Mouse (Mus musculus) lung, embryonic 14.5 days (tissue): ENCODE data around the gene 1700010B08Rik. TPM values are rescaled to one million over a fixed set of nuclear protein-coding genes. Genes with fewer than 3 reads are reported as not detected.
"Not testable (repeated sequence)": the region's sequence is repeated elsewhere in the genome, so short reads cannot be mapped to it uniquely, and the experiment has no call there.

Experiments
- ATAC-seq: fragments of 200-750 bp; cut with Nextera tagmentation; 2 replicates; pipeline ENCODE4 v1.8.0; 2017; ENCODE audit warnings: mild to moderate bottlenecking, moderate TSS enrichment, moderate library complexity; ENCODE audit not compliant: insufficient read depth
- DNase-seq: peaks from one replicate; pipeline ENCODE4 v3.0.0-alpha.2; 2015
- H3K27ac ChIP-seq: fragments of 300-500 bp; sonication (generic); 2 replicates; pipeline ENCODE4 v1.5.1; 2014; ENCODE audit warnings: low read depth, mild to moderate bottlenecking, moderate library complexity
- H3K27me3 ChIP-seq: fragments of 300-500 bp; sonication (generic); 2 replicates; pipeline ENCODE4 v1.6.1; 2014; ENCODE audit warnings: low read length, control low read depth; ENCODE audit not compliant: insufficient read depth
- H3K36me3 ChIP-seq: fragments of 300-500 bp; sonication (generic); 2 replicates; pipeline ENCODE4 v1.6.1; 2014; ENCODE audit warnings: control low read depth; ENCODE audit not compliant: insufficient read depth
- H3K4me1 ChIP-seq: fragments of 300-500 bp; sonication (generic); 2 replicates; pipeline ENCODE4 v1.6.1; 2014; ENCODE audit warnings: antibody characterized with exemption, control low read depth; ENCODE audit not compliant: insufficient read depth
- H3K4me2 ChIP-seq: fragments of 300-500 bp; sonication (generic); 2 replicates; pipeline ENCODE4 v1.6.1; 2014; ENCODE audit warnings: mild to moderate bottlenecking
- H3K4me3 ChIP-seq: fragments of 300-500 bp; sonication (generic); 2 replicates; pipeline ENCODE4 v1.5.1; 2014; ENCODE audit warnings: low read depth, low read length
- H3K9ac ChIP-seq: fragments of 300-500 bp; sonication (generic); 2 replicates; pipeline ENCODE4 v1.6.1; 2014
- H3K9me3 ChIP-seq: fragments of 300-500 bp; sonication (generic); 2 replicates; pipeline ENCODE4 v1.6.1; 2016; ENCODE audit warnings: low read depth, low read length, control low read depth
- CTCF ChIP-seq: IDR thresholded peaks from 2 replicates; pipeline ENCODE4 v1.5.1; 2016; ENCODE audit warnings: antibody characterized with exemption, low read depth
- WGBS: fragments of 180-500 bp; shearing (Covaris S2); extraction: QIAGEN DNeasy Blood & Tissue Kit; methylation state at CpG from one replicate; pipeline ENCODE4 v1.1.7; 2014; 5-methylcytosine and 5-hydroxymethylcytosine counted together
- polyA plus RNA-seq: library from polyadenylated mRNA; unstranded; fragments of >200 nt; fragmentation: Nextera tagmentation; extraction: Ambion mirVana; gene quantifications from 2 replicates; pipeline ENCODE4 v1.2.1, GENCODE M21; 2014

The 1700010B08Rik gene
- polyA plus RNA-seq, result not detected in 2 replicates

DNA sequence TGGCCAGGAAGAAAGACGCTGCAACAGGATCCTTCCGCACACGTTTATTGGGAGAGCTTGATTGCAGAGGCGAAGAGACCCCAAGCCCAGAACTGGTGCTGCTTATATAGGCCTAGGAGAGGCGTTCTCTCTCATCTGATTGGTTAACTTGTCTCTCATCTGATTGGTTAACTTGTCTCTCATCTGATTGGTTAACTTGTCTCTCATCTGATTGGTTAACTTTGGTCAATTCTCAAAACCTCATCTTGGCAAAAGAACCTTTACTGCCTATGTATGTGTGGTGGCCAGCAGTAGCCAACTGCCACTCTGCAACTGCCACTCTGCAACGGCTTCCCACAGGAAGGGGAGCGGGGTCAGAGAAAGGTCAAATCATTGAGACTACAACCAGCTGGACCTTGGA is at the start of gene 1700010B08Rik:
1700010B08Rik (plus strand) TSS at position 301 of the 400 bp plus-strand sequence.
- not testable (repeated sequence) for DNase-seq, ATAC-seq, H3K4me3 ChIP-seq, H3K4me1 ChIP-seq, H3K9me3 ChIP-seq, H3K27me3 ChIP-seq, H3K4me2 ChIP-seq, H3K27ac ChIP-seq, H3K9ac ChIP-seq, H3K36me3 ChIP-seq
- WGBS, result 82% methylated on average over 6 of the region's 7 CpGs

DNA sequence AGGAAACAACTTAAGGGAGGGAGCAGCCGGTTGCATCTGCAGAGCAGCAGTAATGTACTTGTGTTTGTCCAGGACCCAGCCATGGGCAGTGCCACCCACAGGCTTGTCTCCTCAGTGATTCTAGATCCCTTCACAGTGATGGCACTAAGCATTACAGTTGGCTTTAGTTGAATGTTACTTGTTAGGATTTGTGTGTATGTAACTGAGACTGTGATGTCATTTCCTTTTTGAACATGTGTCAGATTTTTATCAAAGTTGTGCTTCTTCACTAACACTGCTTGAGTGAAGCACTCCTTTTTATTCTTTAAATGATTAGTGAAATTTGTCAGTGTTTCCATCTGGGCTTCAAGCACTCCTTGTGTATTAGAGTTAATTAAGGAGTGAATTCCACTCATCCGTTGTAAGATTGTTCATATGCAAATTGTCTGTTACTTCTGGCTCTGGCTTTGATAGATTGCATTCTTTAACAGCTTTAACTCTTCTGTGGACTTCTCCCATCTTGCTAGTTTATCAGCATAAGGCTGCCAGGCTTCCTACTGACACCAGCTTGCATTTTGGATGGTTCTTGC is 46.8 kb upstream of the 1700010B08Rik start:
- DNase-seq (no peak), ATAC-seq (no peak)
- Histone ChIP-seq H3K4me2 (no peak overlapping the region), H3K27ac (no peak overlapping the region), H3K4me3 (no peak overlapping the region), H3K9me3 (no peaks in the 10 kb centered on the region), H3K36me3 (0 out of 2 replicates have a peak, but pooled peaks cover 16% of the 10 kb centered on the region), H3K9ac (no peak overlapping the region), H3K4me1 (no peaks in the 10 kb centered on the region), H3K27me3 (no peaks in the 10 kb centered on the region)
- no peak for TF ChIP-seq CTCF
- WGBS, result 62% methylated on average over 2 of the region's 2 CpGs

DNA sequence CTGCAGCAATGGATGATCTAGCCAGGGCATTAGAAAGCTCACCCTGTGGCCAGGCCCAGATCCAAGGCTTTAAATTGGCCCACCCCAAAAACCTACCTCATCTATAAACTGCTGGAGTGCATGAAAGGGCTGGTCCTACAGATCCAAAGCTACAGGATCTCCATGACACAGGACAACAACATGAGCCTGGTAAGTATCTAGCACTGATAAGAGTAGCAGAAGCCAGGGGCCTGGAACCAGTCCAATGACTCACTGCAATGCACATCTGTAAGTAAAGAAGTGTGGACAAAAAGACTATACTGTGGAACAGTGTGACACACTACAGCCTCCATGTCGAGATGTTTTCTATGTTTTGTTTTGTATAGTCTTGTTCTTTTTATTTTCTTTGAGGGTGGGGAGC is 45.7 kb upstream of the 1700010B08Rik start:
- 79% methylated on average over 1 of the region's 1 CpGs for WGBS
- TF ChIP-seq CTCF, result no peak
- no peaks in the 10 kb centered on the region for H3K4me1 ChIP-seq
- 0 out of 2 replicates have a peak, but pooled peaks cover 13% of the 10 kb centered on the region for H3K36me3 ChIP-seq
- ATAC-seq (no peak), DNase-seq (no peak)
- no peak overlapping the region for H3K4me2 ChIP-seq
- H3K4me3 ChIP-seq, result no peak overlapping the region
- no peak overlapping the region for H3K9ac ChIP-seq
- no peak overlapping the region for H3K27ac ChIP-seq
- no peaks in the 10 kb centered on the region for H3K27me3 ChIP-seq
- H3K9me3 ChIP-seq, result no peaks in the 10 kb centered on the region

DNA sequence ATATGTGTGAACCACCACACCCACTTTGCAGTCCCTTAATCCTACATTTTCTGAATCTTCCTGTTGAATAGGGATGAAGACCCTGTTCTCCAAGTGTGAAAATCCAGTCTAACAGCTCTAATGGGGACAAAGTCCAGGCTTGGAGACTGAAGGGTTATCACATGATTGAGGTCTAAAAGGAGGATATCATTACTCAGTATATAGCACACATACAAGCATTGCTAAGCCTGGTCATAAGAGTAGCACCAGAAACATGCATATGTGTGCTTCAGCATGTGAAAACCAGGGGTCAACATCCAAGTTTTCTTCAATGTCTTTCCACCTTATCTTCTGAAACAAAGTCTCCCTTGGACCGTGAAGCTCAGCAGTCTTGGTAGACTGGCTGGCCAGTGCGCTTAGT is 40.6 kb upstream of the 1700010B08Rik start:
- DNase-seq (no peak), ATAC-seq (no peak)
- Histone ChIP-seq H3K36me3 (0 out of 2 replicates have a peak, but pooled peaks cover 16% of the 10 kb centered on the region), H3K4me2 (no peak overlapping the region), H3K4me1 (no peaks in the 10 kb centered on the region), H3K27me3 (no peaks in the 10 kb centered on the region), H3K27ac (no peak overlapping the region), H3K4me3 (no peak overlapping the region), H3K9ac (no peak overlapping the region), H3K9me3 (no peaks in the 10 kb centered on the region)
- no peak for TF ChIP-seq CTCF
- 86% methylated on average over 2 of the region's 2 CpGs for WGBS

DNA sequence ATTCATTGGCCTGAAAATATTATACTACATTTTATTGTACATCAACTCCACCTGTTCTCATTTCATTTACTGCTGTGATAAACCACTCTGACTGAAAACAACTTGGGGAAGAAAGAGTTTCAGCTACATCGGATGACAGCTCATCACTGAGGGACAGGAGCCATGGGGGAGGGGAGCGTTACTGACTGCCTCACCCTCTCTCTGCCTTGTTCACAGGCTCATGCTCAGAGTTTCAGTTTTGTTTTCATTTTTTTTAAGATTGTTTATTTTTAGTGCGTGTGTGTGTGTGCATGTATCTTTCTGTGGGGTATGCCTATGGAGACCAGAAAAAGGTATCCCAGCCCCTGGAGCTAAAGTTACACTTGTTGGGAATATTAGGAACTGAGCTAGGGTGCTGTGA is 40.0 kb upstream of the 1700010B08Rik start:
- WGBS, result 37% methylated on average over 3 of the region's 3 CpGs
- no peak for TF ChIP-seq CTCF
- no peaks in the 10 kb centered on the region for H3K27me3 ChIP-seq
- H3K9ac ChIP-seq, result no peak overlapping the region
- DNase-seq, result peak; percentile 25
- H3K4me3 ChIP-seq, result no peak overlapping the region
- no peaks in the 10 kb centered on the region for H3K4me1 ChIP-seq
- H3K9me3 ChIP-seq, result no peaks in the 10 kb centered on the region
- 0 out of 2 replicates have a peak, but pooled peaks cover 9% of the 10 kb centered on the region for H3K36me3 ChIP-seq
- ATAC-seq, result no peak
- no peak overlapping the region for H3K27ac ChIP-seq
- H3K4me2 ChIP-seq, result no peak overlapping the region

DNA sequence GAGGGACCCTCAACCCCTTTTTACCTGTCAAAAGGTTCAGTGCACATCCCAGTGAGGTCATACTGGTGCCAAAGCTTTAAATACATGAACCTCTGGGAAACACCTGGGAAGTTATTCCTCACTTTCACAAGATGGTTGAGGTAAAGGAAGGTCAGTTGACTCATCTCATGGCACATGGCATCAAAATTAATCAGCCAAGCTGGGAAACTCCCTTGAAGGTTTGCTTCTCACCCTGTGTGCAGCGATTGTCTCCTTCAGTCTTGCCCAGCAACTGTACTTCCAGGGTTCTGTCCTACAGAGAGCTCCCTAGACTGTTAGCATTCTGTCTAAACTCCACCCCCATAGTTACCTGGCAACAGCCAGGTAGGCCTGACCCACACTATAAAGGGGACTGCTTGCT is 39.1 kb upstream of the 1700010B08Rik start:
- H3K27ac ChIP-seq, result no peak overlapping the region
- no peak for TF ChIP-seq CTCF
- no peak overlapping the region for H3K4me3 ChIP-seq
- H3K36me3 ChIP-seq, result 0 out of 2 replicates have a peak, but pooled peaks cover 6% of the 10 kb centered on the region
- WGBS, result 54% methylated on average over 1 of the region's 1 CpGs
- ATAC-seq (no peak), DNase-seq (no peak)
- no peak overlapping the region for H3K9ac ChIP-seq
- H3K4me2 ChIP-seq, result no peak overlapping the region
- no peaks in the 10 kb centered on the region for H3K27me3 ChIP-seq
- no peaks in the 10 kb centered on the region for H3K4me1 ChIP-seq
- no peaks in the 10 kb centered on the region for H3K9me3 ChIP-seq

DNA sequence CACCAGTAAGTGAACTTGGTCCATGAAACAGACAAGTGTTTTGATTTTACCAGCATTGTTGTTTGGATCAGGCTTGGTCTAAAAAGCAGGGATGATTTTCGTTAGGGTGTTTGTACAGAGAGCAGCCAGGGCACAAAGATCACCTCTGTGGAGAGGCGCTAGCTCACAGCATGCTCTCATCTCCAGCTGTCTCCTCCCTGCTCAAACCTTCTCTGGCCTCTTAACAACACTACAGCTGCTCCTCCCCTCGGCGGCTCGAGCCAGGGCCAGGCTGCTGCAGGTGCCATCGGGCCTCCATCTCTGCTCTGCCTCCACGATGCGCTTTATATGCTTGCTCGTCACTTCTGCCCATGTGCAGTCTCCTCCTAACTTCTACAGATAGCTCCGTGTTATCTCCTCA is 36.4 kb upstream of the 1700010B08Rik start:
- Histone ChIP-seq H3K4me2 (no peak overlapping the region), H3K9ac (no peak overlapping the region), H3K27me3 (no peaks in the 10 kb centered on the region), H3K9me3 (no peaks in the 10 kb centered on the region), H3K4me1 (no peaks in the 10 kb centered on the region), H3K36me3 (0 out of 2 replicates have a peak, but pooled peaks cover 6% of the 10 kb centered on the region), H3K4me3 (no peak overlapping the region), H3K27ac (no peak overlapping the region)
- WGBS, result 46% methylated on average over 10 of the region's 10 CpGs
- no peak for TF ChIP-seq CTCF
- ATAC-seq (no peak), DNase-seq (no peak)
